Mouse (Mus musculus) kidney, postnatal 0 days (tissue): ENCODE results near the gene Inpp5b. TPM values are rescaled to one million over a fixed set of nuclear protein-coding genes. Genes with fewer than 3 reads are reported as not detected.
A peak's percentile ranks its signal among the peaks of the same experiment; 100 is the strongest.

Experiments
- ATAC-seq: fragments of 200-750 bp; cut with Nextera tagmentation; replicated peaks from 2 replicates; pipeline ENCODE4 v1.8.0; 2017; ENCODE audit warnings: low read depth, moderate number of reproducible peaks, moderate TSS enrichment, moderate library complexity; ENCODE audit not compliant: low FRiP score
- DNase-seq: peaks from one replicate; pipeline ENCODE4 v3.0.0-alpha.2; 2016; ENCODE audit warnings: low spot score
- H3K27ac ChIP-seq: fragments of 300-500 bp; sonication (generic); 2 replicates; pipeline ENCODE4 v1.5.1; 2014; ENCODE audit warnings: mild to moderate bottlenecking
- H3K27me3 ChIP-seq: fragments of 300-500 bp; sonication (generic); 2 replicates; pipeline ENCODE4 v1.6.1; 2014; ENCODE audit warnings: low read length, mixed read lengths; ENCODE audit not compliant: insufficient read depth
- H3K36me3 ChIP-seq: fragments of 300-500 bp; sonication (generic); 2 replicates; pipeline ENCODE4 v1.6.1; 2014; ENCODE audit warnings: low read length, mixed read lengths; ENCODE audit not compliant: insufficient read depth
- H3K4me1 ChIP-seq: fragments of 300-500 bp; sonication (generic); replicated peaks from 2 replicates; pipeline ENCODE4 v1.6.1; 2014; ENCODE audit warnings: antibody characterized with exemption, low read length, mixed read lengths; ENCODE audit not compliant: insufficient read depth
- H3K4me2 ChIP-seq: fragments of 300-500 bp; sonication (generic); 2 replicates; pipeline ENCODE4 v1.6.1; 2014; ENCODE audit warnings: mild to moderate bottlenecking, low read length, moderate library complexity, mixed read lengths
- H3K4me3 ChIP-seq: fragments of 300-500 bp; sonication (generic); replicated peaks from 2 replicates; pipeline ENCODE4 v1.5.1; 2014; ENCODE audit warnings: low read depth, low read length
- H3K9ac ChIP-seq: fragments of 300-500 bp; sonication (generic); 2 replicates; pipeline ENCODE4 v1.6.1; 2014; ENCODE audit warnings: low read depth, low read length
- H3K9me3 ChIP-seq: fragments of 300-500 bp; sonication (generic); replicated peaks from 2 replicates; pipeline ENCODE4 v1.6.1; 2016; ENCODE audit warnings: low read length, inconsistent platforms, mixed read lengths
- CTCF ChIP-seq: IDR thresholded peaks from 2 replicates; pipeline ENCODE4 v1.5.1; 2016; ENCODE audit warnings: antibody characterized with exemption, low read depth, mild to moderate bottlenecking, moderate library complexity
- WGBS: fragments of 180-500 bp; shearing (Covaris S2); extraction: QIAGEN DNeasy Blood & Tissue Kit; methylation state at CpG from one replicate; pipeline ENCODE4 v1.1.7; 2014; 5-methylcytosine and 5-hydroxymethylcytosine counted together
- microRNA counts: library from miRNA; unstranded; fragments of <30 nt; microRNA quantifications from one replicate; lab custom pipeline; 2015
- microRNA-seq: library from miRNA; unstranded; fragments of <30 nt; microRNA quantifications from one replicate; pipeline ENCODE4, GENCODE M21; 2016
- polyA plus RNA-seq: library from polyadenylated mRNA; unstranded; fragments of >200 nt; fragmentation: Nextera tagmentation; extraction: Ambion mirVana; gene quantifications from 2 replicates; pipeline ENCODE4 v1.2.1, GENCODE M21; 2015

The Inpp5b gene
- polyA plus RNA-seq, 1 experiment from 2014 or later, result 21.8 TPM

DNA sequence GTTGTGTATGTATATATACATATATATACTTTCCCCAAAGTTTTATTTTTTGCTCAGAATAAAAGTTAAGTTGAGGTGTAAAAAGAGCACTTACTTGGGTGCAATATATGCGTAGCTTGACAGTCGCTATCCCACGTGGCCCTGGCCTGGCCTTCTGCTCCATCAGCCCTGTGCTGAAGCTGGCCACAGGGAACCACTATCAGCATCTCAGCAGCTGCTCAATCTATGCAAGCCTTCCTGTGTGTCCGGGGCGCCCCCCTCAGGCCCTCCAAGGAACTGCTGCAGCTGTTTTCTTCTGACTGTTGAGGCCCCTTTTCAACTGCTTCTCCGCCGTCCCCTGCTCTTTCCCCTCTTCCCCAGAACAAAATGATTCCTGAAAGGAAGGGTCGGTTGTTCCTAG lies 105.9 kb downstream of the Inpp5b start:
- Histone ChIP-seq H3K4me3 (no peak overlapping the region), H3K4me2 (no peak overlapping the region), H3K27me3 (no peaks in the 10 kb centered on the region), H3K36me3 (peaks cover 4% of the 10 kb centered on the region; the same call in 1 of the 2 replicates), H3K27ac (no peak overlapping the region), H3K9me3 (no peaks in the 10 kb centered on the region), H3K9ac (no peak overlapping the region), H3K4me1 (peaks cover 16% of the 10 kb centered on the region)
- DNase-seq (peak; percentile 88), ATAC-seq (no peak)
- WGBS, result 9% methylated on average over 8 of the region's 8 CpGs
- TF ChIP-seq CTCF, result peak; percentile 89

DNA sequence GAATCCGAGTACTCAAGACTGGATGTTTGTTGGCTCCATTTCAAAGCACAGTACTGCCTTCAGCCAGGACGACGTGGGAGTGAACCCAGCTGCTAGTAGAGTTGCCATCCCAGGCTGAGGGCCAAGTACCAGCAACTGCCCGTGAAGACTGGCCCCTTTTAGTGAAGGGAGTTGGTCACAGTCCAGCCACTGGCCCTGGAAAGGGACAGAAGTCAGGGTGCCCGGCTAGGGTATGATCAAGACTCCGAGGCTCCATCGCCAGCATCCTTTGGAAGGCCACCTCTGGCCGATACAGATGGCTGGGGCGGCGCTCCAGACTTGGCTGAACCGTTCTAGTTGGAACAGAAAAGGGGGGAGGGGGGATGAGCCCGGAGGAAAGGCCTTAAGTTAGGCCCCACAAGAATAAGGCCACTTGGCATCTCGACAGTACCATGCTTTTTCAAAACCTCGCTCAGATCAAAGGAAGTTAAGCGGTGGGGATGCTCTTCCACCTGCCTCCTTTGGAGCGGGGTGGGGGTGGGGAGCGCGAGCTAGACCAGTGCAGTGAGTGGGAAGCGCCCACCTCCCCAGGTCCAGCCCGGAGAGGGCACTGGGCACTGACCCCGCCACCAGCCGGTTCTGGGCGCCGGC lies 108.1 kb downstream of the Inpp5b start:
- no peak for TF ChIP-seq CTCF
- peak; percentile 62 for DNase-seq
- Histone ChIP-seq H3K9ac (peak overlapping the region; percentile 90), H3K4me2 (peak overlapping the region; percentile 92), H3K27ac (peak overlapping the region; percentile 97), H3K36me3 (peaks cover 16% of the 10 kb centered on the region), H3K4me1 (peaks cover 16% of the 10 kb centered on the region), H3K27me3 (no peaks in the 10 kb centered on the region), H3K4me3 (peak overlapping the region; percentile 96), H3K9me3 (no peaks in the 10 kb centered on the region)
- 1% methylated on average over 24 of the region's 24 CpGs for WGBS
- ATAC-seq, result no peak; the same call in 1 of the 2 replicates

DNA sequence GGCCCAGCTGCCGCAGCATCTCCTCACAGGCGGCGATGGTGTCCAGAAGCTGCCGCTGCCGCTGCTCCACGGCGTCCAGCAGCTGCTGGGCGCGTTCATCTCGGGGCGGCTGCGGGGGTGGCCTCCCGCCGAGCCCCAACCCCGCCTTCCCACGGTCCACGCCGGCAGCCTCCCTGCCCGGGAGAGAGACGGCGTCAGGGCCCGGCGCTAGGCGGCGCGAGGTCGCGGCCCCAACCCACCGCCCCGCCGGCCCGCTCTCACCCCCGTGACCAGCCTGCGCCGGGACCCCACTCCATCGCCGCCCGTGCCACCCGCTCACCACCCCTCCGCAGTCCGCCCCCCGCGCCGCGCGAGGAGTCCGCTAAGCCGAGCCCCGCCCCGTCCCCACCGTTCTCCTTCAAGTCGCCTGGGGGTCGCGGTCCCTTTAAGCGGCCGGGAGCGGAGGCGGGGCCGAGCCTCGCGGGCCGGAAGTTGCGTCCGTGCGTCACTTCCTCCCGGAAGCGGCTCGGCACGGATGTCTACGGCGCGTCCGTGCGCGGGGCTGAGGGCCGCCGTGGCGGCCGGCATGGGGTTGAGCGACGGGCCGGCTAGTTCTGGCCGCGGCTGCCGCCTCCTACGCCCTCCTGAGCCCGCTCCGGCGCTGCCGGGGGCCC lies 108.7 kb downstream of the Inpp5b start, which contains the start of gene Yrdc:
Gene Yrdc, plus strand, starts transcription at position 419 of the 653 bp plus-strand sequence.
- 0% methylated on average over 60 of the region's 90 CpGs for WGBS

More for the DNA sequence above, 108.7 kb downstream of the Inpp5b start, which contains the start of gene Yrdc:
- TF ChIP-seq CTCF, result no peak
- H3K36me3 ChIP-seq, result peaks cover 18% of the 10 kb centered on the region
- H3K4me3 ChIP-seq, result peak within 1 kb of the TSS; percentile 96
- no peaks in the 10 kb centered on the region for H3K27me3 ChIP-seq
- DNase-seq (peak; percentile 96), ATAC-seq (peak; percentile 93)
- peak within 1 kb of the TSS; percentile 92 for H3K4me2 ChIP-seq
- H3K9ac ChIP-seq, result peak within 1 kb of the TSS; percentile 90
- H3K9me3 ChIP-seq, result no peaks in the 10 kb centered on the region
- H3K27ac ChIP-seq, result peak within 1 kb of the TSS; percentile 97
- H3K4me1 ChIP-seq, result peaks cover 16% of the 10 kb centered on the region

MicroRNA genes within 50 kb of the gene (microRNA counts, 519-probe panel; counts per million panel counts)
- microRNA mmu-miR-697 (lab: Ali Mortazavi, UCI) (330 counts per million, percentile 68 among the panel's probes with 10 or more counts), microRNA mmu-miR-698 (lab: Ali Mortazavi, UCI) (330 counts per million, percentile 68 among the panel's probes with 10 or more counts)

Small RNAs within 50 kb of the gene (microRNA-seq; reads per million reads assigned to microRNA genes)
- gene Gm24721 (not detected), gene Mir697 (not detected), gene Mir698 (not detected)

Other genes with a start within 250 kb of the Inpp5b start
- not detected in 2 replicates for gene 3100002H09Rik, start 131.0 kb upstream of the Inpp5b start, polyA plus RNA-seq
- 0.43 and 0.57 TPM in 2 replicates for gene Pou3f1, start 85.0 kb upstream of the Inpp5b start, polyA plus RNA-seq
- 61.8 and 63.0 TPM in 2 replicates for gene Utp11, start 48.2 kb upstream of the Inpp5b start, polyA plus RNA-seq
- gene Fhl3, start 41.1 kb upstream of the Inpp5b start, polyA plus RNA-seq, result 9.4 and 10.0 TPM in 2 replicates
- 92.4 and 103 TPM in 2 replicates for gene Sf3a3, start 27.1 kb upstream of the Inpp5b start, polyA plus RNA-seq
- gene Mtf1, start 60.3 kb downstream of the Inpp5b start, polyA plus RNA-seq, result 11.3 and 14.8 TPM in 2 replicates
- gene Yrdc, start 108.8 kb downstream of the Inpp5b start, polyA plus RNA-seq, result 35.1 and 39.2 TPM in 2 replicates
- gene 1110065P20Rik, start 109.3 kb downstream of the Inpp5b start, polyA plus RNA-seq, result 65.1 and 80.9 TPM in 2 replicates
- 0.34 and 0.36 TPM in 2 replicates for gene Maneal, start 120.3 kb downstream of the Inpp5b start, polyA plus RNA-seq
- gene Epha10, start 139.0 kb downstream of the Inpp5b start, polyA plus RNA-seq, result not detected in 2 replicates
- gene 9930104L06Rik, start 195.2 kb downstream of the Inpp5b start, polyA plus RNA-seq, result 7.4 and 8.3 TPM in 2 replicates
- 42.8 and 53.9 TPM in 2 replicates for gene Cdca8, start 197.5 kb downstream of the Inpp5b start, polyA plus RNA-seq
- gene Rspo1, start 244.6 kb downstream of the Inpp5b start, polyA plus RNA-seq, result 13.6 and 17.4 TPM in 2 replicates